Mouse (Mus musculus) small intestine, adult 10 weeks (tissue): Measurements from ENCODE around the gene Clip4. TPM values are rescaled to one million over a fixed set of nuclear protein-coding genes. Genes with fewer than 3 reads are reported as not detected.

Source experiments
- polyA plus RNA-seq: library from polyadenylated mRNA; stranded (reverse); fragments of 350-450 nt; fragmentation: Illumina TruSeq; extraction: RNeasy Lipid Tissue Mini Kit (QIAGEN cat#74804); gene quantifications from one replicate; pipeline ENCODE4 v1.2.3, GENCODE M21; 2014; ENCODE audit warnings: low replicate concordance

Gene Clip4
- polyA plus RNA-seq, result 3.1 TPM

DNA sequence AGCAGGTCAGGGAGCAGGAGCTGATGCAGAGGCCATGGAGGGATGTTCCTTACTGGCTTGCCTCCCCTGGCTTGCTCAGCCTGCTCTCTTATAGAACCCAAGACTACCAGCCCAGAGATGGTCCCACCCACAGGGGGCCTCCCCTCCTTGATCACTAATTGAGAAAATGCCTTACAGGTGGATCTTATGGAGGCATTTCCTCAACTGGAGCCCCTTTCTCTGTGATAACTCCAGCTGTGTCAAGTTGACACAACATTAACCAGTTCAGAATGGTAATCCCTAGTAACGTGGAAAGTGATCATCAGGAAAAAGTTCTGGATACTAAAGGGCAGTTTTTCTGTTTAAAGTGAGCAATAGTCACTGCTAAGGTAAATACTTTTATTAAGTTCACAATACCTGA, at the start of gene Clip4:
TSS of gene Clip4 (plus strand) at position 301 of the 400 bp plus-strand sequence.

DNA sequence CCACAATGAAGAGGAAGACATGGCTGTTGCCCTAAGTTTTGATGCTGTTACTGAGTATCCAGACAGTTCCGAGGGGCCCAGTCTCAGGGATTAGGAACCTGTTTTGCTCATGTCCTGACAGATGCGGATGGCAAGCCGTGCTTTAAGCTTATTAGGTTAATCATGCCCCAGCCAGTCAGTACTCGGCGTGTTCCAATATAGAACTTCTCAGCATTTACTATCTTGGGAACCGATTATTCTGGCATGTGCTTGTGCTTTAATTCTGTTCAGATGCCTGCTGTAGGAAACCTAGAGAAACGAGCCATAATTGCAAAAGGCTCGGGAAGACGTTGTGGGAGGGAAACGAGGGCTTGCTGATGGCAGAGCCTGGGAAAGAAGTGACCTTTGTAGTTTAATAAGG, 15.4 kb upstream of the Clip4 start, which contains the start of gene Pcare:
TSS of gene Pcare (minus strand) at position 64 of the 400 bp plus-strand sequence.

Other genes with a start within 250 kb of the Clip4 start
- gene Ndc80, start 241.6 kb upstream of the Clip4 start, polyA plus RNA-seq, result 16.3 TPM
- 0.52 TPM for gene Spdya, start 216.4 kb upstream of the Clip4 start, polyA plus RNA-seq
- 84.6 TPM for gene Wdr43, start 152.6 kb upstream of the Clip4 start, polyA plus RNA-seq
- gene Togaram2, start 95.2 kb upstream of the Clip4 start, polyA plus RNA-seq, result not detected
- not detected for gene Pcare, start 15.6 kb upstream of the Clip4 start, polyA plus RNA-seq